Mouse (Mus musculus) spleen, adult 2 months (tissue): ENCODE measurements around the gene Mif.

Source experiments
- CTCF ChIP-seq: fragments of 200-500 bp; IDR thresholded peaks from 2 replicates; pipeline ENCODE4 v1.5.1; 2011; ENCODE audit warnings: mild to moderate bottlenecking, inconsistent platforms; ENCODE audit not compliant: insufficient read depth, insufficient read length, insufficient replicate concordance; ENCODE audit errors: extremely low read depth
- POLR2A ChIP-seq: fragments of 200-500 bp; IDR thresholded peaks from 2 replicates; pipeline ENCODE4 v1.6.1; 2011; ENCODE audit warnings: low read depth, low read length, inconsistent platforms

DNA sequence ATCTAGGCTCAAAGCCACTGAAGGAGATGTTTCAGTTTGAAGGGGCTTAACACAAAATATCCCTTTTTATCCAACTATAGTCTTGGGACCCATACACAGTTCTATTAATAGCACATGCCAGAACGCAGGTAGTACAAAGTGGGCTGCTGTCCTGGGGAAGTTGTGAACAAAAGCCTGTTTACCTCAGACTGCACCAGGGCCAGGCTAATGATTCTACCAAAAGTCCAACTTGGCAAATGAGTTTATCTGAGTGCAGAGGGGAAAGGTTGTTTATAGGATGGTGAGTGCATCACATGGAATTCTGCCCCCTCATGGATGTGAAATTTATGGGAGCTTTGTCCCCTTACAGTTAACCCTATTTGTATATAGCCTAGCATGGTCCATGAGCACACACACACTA, 15.2 kb downstream of the Mif start:
- no peak for TF ChIP-seq POLR2A
- no peak for TF ChIP-seq CTCF
